Mouse (Mus musculus): ENCODE data around the gene Ucn2.

Ucn2 gene

GRCm38 (mm10) chr9:108985710-108986109 lies at the start of gene Ucn2:
Gene Ucn2, plus strand, starts transcription at chr9:108986010.
- DNase-seq, result no peak

GRCm38 (mm10) chr9:108936418-108937364 lies 49.1 kb upstream of the Ucn2 start, which contains the start of gene Uqcrc1:
Gene Uqcrc1, plus strand, starts transcription at chr9:108936633.
- DNase-seq, result peak; percentile 96 to 97

DNA sequence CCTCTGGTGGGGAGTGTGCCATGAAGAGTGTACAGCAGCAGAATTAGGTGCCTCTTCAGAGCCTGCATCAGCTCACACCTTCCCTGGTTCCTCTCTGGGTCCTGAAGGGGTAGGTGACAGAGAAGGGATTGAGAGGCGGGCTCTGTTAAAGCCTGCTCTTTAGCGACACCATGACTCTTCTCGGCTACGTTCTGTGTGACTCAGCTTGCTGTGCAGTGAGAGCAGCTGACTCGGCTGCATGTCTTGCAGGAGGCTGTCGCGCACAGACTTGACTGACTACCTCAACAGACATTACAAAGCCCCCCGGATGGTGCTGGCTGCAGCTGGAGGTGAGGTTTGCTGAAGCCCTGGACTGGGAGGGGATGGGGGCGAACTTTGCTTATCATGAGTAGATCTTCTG lies 40.7 kb upstream of the Ucn2 start:
- DNase-seq, result no peak

DNA sequence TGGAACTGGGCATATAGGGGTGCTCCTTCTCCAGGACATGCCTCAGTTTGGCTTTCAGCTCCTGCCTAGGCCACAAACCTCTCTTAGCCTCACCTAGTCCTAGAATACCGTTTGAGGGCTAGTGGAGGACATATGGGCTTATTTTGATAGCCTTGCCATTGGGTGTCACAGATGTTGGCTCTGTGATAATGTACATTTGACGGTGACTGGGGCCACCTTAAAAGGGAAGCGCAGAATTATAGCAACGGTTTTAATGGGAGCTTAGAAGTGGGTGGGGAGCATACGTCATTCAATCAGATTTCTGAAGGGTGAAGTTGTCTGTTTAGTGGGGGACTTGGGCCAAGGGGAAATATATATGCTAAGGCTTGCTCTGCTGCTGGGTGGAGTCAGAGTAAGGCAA lies 40.2 kb upstream of the Ucn2 start:
- no peak for DNase-seq

DNA sequence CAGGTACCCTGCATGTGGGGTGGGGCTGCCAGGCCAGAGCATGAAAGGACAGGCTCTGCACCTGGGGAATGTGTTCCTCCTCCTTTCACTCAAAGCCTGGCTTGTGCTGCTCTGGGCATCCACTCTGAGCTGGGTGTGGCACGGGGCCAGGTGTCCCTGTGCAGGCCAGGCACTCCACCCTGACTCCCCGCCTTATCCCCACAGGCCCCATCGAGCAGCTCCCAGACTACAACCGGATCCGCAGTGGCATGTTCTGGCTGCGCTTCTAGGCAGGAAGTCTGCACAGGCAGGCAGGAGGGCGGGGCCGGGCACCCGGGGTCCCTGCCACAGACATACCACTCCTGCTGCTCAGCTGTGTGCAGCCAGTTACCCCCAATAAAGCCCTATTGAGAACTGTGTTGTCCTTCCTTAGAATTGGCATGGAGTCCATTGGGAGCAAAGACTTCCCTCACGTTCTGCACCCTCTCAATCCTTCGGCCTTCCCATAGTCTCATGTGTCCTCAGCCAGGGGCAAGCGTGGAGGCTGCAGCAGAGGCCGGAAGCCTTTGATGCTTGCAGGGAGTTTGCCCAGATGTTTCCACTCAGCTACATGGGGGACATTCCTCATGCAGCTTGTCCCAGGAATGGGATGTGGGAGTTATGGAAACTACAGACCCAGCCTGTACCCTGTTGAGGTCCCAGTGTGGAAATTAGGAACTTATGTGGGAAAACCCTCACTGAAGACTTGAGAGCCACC lies 36.4 kb upstream of the Ucn2 start:
- peak; percentile 34 to 57 for DNase-seq

GRCm38 (mm10) chr9:108949967-108950728 lies 35.7 kb upstream of the Ucn2 start:
- no peak for DNase-seq

DNA sequence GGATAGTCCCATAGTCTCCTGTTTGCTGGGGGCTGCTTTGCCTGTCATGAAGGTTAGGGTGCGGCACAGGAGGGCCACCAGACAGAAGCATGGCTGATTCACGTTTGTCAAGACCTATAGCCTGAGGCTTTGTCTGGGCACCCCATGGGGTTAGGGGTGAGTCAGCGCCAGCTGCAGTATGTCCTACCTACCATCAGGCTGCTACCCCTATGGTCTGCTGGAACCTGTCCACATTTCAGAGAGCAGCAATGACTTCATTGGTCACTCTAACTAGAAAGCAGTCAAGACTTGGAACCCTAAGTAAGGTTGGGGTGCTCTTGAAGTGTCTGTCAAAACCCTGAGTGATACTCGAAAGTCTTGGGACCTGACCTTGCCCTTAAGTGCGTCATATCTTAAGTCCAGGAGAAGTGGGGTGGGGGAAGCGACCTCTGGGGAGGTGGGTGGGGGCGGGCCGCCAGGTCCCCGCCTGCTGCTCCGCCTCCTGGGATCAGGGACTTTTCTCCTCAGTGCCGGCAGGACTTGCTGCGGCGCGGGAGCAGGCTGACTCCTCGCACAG lies 32.7 kb upstream of the Ucn2 start, which contains the start of gene Col7a1:
Gene Col7a1 (plus strand): TSS at position 506 of the 556 bp plus-strand sequence.
- DNase-seq, result no peak

DNA sequence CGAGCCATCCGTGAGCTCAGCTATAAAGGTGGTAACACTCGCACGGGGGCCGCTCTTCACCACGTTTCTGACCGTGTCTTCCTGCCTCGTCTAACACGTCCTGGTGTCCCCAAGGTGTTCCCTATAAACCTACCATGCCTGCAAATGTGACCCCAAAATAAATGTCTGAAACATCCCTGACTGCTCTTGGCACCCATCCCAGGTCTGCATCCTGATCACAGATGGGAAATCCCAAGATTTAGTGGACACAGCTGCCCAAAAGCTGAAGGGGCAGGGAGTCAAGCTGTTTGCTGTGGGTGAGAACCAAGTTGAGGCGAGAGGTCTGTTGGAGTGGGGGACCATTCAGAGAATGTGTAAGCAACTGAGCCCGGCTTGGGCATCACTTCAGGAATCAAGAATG lies 30.6 kb upstream of the Ucn2 start:
- DNase-seq, result peak in 1 of 2 experiments; percentile 11

DNA sequence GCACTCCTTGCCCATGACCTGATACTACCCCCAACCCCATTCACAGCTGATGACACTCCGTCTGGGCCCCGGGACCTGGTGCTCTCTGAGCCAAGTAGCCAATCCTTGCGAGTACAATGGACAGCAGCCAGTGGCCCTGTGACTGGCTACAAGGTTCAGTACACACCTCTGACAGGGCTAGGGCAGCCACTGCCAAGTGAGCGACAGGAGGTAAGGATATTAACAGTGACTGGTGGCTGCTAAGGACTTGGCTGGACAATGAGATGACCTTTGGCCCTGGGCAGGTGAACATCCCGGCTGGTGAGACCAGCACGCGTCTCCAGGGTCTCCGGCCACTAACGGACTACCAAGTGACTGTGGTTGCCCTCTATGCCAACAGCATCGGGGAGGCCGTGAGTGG lies 30.0 kb upstream of the Ucn2 start:
- DNase-seq, result peak; percentile 44 to 80

DNA sequence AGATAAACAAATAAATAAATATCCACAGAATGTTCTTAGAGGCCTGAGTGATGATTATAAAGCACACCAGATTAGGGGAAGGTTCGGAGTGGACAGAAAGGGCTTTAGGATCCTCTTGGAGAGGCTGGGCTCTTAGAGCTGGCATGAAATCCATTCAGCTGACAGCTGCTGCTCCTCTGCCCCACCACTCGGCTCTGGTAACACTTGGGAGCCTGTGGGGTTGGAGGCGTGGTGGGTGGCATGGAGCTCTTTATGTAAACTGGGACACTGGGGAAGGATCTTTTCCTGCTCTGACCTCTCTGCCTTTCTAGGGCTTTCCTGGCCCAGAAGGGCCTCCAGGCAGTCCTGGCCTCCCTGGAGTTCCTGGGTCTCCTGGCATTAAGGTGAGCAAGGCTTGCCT lies 22.2 kb upstream of the Ucn2 start:
- no peak for DNase-seq

DNA sequence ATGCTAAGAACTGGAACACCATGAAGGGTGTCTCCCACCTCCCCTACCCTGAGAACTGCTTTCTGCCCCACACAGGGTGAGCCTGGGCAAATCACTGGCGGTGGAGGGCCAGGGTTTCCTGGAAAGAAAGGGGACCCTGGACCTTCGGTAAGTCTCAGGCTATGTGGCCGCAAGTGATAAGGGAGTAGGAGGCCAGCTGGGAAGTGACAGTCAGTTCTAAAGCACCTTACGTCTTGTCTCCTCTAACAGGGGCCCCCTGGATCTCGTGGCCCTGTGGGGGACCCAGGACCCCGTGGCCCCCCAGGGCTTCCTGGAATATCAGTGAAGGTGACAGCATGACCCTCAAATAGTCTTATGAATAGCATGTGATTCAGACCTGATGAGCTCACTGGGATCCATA lies 21.5 kb upstream of the Ucn2 start:
- no peak for DNase-seq

GRCm38 (mm10) chr9:108970623-108971022 lies 15.2 kb upstream of the Ucn2 start:
- DNase-seq, result no peak

DNA sequence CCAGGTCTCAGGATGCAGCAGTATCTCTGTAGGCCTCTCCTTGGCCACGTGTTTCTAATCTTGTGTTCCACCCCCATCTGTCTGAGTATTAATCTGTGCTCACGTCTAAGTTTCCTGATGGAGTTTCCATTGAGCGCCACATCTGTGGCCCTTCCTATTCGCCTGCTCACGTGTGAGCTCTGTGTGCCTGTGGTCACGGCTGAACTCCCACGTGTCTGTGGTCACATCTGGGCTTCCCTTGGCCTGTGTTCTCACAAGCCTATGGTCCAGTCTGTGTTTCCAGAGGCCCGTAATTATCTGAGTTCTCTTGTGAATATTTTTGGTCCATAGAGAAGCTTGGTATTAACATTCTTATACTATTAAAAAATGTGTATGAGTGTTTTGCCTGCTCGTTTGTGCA lies 9.3 kb upstream of the Ucn2 start:
- DNase-seq, result no peak

- DNase-seq, result no peak
Measured at GRCm38 (mm10) chr9:108977966-108978365, 7.8 kb upstream of the Ucn2 start.

GRCm38 (mm10) chr9:108982498-108982897 lies 3.3 kb upstream of the Ucn2 start:
- DNase-seq, result no peak

- no peak for DNase-seq
Measured at GRCm38 (mm10) chr9:108983209-108983608, 2.6 kb upstream of the Ucn2 start.

GRCm38 (mm10) chr9:108987704-108988350 lies 2.0 kb downstream of the Ucn2 start:
- DNase-seq, result peak; percentile 36 to 75

DNA sequence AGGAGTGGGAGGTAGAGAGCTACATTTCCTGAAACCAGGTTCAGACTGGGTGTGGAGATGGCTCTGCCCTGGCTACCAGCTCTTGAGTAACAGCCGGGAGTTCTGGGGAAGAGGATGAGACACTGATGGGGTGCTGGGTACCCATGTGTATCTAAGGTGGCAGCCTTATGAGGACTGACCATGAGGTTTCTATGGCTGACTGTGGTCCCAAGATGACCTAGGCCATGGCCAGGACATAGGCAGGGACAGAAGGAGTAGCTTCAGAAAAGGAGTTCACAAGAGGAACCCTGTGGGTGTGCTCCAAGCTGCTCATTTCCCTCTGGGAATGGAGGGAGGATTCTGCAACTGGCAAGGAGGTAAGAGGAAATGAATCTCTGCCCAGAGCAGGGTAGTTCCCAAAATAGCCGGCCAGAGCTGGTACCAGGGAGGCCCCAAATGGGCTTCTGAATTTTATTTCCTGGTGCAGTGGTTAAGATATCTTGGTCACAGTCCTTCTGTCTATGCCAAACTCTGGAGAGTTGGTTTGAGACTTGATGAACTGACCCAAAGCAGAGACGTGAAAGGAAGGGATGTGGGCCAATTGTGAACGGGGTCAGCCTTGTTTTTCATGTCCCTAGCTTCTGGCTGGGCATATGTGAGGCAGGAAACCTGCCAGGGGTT lies 4.1 kb downstream of the Ucn2 start:
- DNase-seq, result no peak

DNA sequence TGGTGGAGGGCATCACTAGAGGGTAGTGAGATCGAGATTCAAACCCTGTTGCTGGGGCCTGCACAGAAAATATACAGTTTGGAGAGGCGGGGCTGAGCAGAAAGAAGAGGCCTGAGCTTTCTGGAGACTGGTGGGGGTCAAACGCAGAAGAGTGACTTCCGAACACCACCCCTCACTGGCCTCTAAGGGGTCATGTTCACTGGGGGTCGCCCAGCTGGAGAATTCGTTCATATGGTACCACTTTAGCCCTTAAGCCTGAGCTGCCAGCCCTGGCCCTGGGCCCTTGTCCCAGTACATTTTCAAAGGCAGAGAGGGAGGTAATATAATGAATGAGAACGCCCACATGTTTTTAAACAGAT lies 4.6 kb downstream of the Ucn2 start:
- DNase-seq, result no peak

GRCm38 (mm10) chr9:108991428-108992084 lies 5.7 kb downstream of the Ucn2 start, which contains the start of gene Pfkfb4:
Gene Pfkfb4, plus strand, starts transcription at chr9:108991778.
- DNase-seq, result peak; percentile 99

DNA sequence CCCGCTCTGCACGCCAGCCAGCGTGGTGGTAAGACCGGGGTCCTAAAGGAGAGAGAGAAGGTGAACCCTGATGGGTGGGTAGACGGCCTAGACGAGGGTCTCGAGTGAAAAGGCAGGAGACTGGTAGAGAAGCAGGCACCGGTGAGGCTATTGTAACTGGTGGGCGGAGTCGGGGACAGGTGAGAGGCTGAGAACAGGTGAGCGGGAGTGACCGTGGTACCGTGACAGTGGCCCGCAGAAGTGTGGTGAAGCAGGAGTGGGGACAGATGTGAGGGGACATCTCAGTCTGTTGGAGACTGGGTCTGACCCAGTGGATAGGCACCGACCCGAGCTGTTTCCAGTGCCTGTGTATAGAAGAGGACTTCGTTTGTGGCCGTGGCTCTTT lies 6.3 kb downstream of the Ucn2 start:
- DNase-seq, result no peak

Data from kidney, postnatal 25 days (tissue).